Mouse (Mus musculus): ENCODE measurements at regions not wholly inside any gene's neighbourhood (a gene's known extent, or its start where the extent isn't known, plus 50 kb on each side); places are given as distances from the start of the nearest gene placed in this dataset.
"Not testable (repeated sequence)": the region's sequence is repeated elsewhere in the genome, so short reads cannot be mapped to it uniquely, and the experiment has no call there.

GRCm38 (mm10) chr16:9016040-9016761, 186.3 kb downstream of the 1810013L24Rik start:
- no peak for DNase-seq (ENCODE audit: low spot score)

GRCm38 (mm10) chr16:9016762-9017086, 186.8 kb downstream of the 1810013L24Rik start:
- DNase-seq (ENCODE audit: low spot score): no peak

- no peak for DNase-seq (ENCODE audit: low spot score)
Measured at GRCm38 (mm10) chr16:9030717-9031116, 200.8 kb downstream of the 1810013L24Rik start.

GRCm38 (mm10) chr16:9043271-9043670, 213.4 kb downstream of the 1810013L24Rik start:
- DNase-seq (ENCODE audit: low spot score): no peak

- no peak for DNase-seq (ENCODE audit: low spot score)
Measured at GRCm38 (mm10) chr16:9046864-9047263, 217.0 kb downstream of the 1810013L24Rik start.

GRCm38 (mm10) chr16:9054415-9054814, 224.5 kb downstream of the 1810013L24Rik start:
- DNase-seq (ENCODE audit: low spot score): no peak

GRCm38 (mm10) chr16:9056430-9056829, 226.5 kb downstream of the 1810013L24Rik start:
- DNase-seq (ENCODE audit: low spot score): no peak

- no peak for DNase-seq (ENCODE audit: low spot score)
Measured at GRCm38 (mm10) chr16:9071526-9071925, 241.6 kb downstream of the 1810013L24Rik start.

- DNase-seq (ENCODE audit: low spot score): not testable (repeated sequence)
Measured at GRCm38 (mm10) chr16:9071956-9072355, 242.1 kb downstream of the 1810013L24Rik start.

GRCm38 (mm10) chr16:9074295-9074694, 244.4 kb downstream of the 1810013L24Rik start:
- no peak for DNase-seq (ENCODE audit: low spot score)

- DNase-seq (ENCODE audit: low spot score): no peak
Measured at GRCm38 (mm10) chr16:9077451-9077850, 247.6 kb downstream of the 1810013L24Rik start.

- DNase-seq (ENCODE audit: low spot score): no peak
Measured at GRCm38 (mm10) chr16:9078405-9078942, 248.6 kb downstream of the 1810013L24Rik start.

- no peak for DNase-seq (ENCODE audit: low spot score)
Measured at GRCm38 (mm10) chr16:9083040-9083439, 253.1 kb downstream of the 1810013L24Rik start.

GRCm38 (mm10) chr16:9083740-9084139, 253.8 kb downstream of the 1810013L24Rik start:
- DNase-seq (ENCODE audit: low spot score): no peak

- DNase-seq (ENCODE audit: low spot score): no peak
Measured at GRCm38 (mm10) chr16:9084581-9084980, 254.7 kb downstream of the 1810013L24Rik start.

GRCm38 (mm10) chr16:9085133-9085532, 255.2 kb downstream of the 1810013L24Rik start:
- no peak for DNase-seq (ENCODE audit: low spot score)

GRCm38 (mm10) chr16:9085977-9086376, 256.1 kb downstream of the 1810013L24Rik start:
- no peak for DNase-seq (ENCODE audit: low spot score)

- DNase-seq (ENCODE audit: low spot score): no peak
Measured at GRCm38 (mm10) chr16:9091790-9092189, 261.9 kb downstream of the 1810013L24Rik start.

- no peak for DNase-seq (ENCODE audit: low spot score)
Measured at GRCm38 (mm10) chr16:9092191-9092848, 262.4 kb downstream of the 1810013L24Rik start.

- no peak for DNase-seq (ENCODE audit: low spot score)
Measured at GRCm38 (mm10) chr16:9093593-9093992, 263.7 kb downstream of the 1810013L24Rik start.

- DNase-seq (ENCODE audit: low spot score): no peak
Measured at GRCm38 (mm10) chr16:9094201-9094600, 264.3 kb downstream of the 1810013L24Rik start.

- no peak for DNase-seq (ENCODE audit: low spot score)
Measured at GRCm38 (mm10) chr16:9106211-9106610, 276.3 kb downstream of the 1810013L24Rik start.

GRCm38 (mm10) chr16:9106676-9107075, 276.8 kb downstream of the 1810013L24Rik start:
- not testable (repeated sequence) for DNase-seq (ENCODE audit: low spot score)
